Mouse (Mus musculus) embryonic facial prominence, embryonic 11.5 days (tissue): ENCODE measurements around the gene Hcn4. TPM values are rescaled to one million over a fixed set of nuclear protein-coding genes. Genes with fewer than 3 reads are reported as not detected.
A peak's percentile ranks its signal among the peaks of the same experiment; 100 is the strongest.

Source experiments
- ATAC-seq: fragments of 200-750 bp; cut with Nextera tagmentation; replicated peaks from 2 replicates; pipeline ENCODE4 v1.8.0; 2017; ENCODE audit warnings: low read depth; ENCODE audit not compliant: insufficient number of reproducible peaks, low FRiP score, low TSS enrichment
- DNase-seq: peaks from one replicate; pipeline ENCODE4 v3.0.0-alpha.2; 2015; ENCODE audit warnings: low spot score
- H3K27ac ChIP-seq: fragments of 300-500 bp; sonication (generic); replicated peaks from 2 replicates; pipeline ENCODE4 v1.5.1; 2014; ENCODE audit warnings: mild to moderate bottlenecking, low read depth, low read length, control low read depth
- H3K27me3 ChIP-seq: fragments of 300-500 bp; sonication (generic); 2 replicates; pipeline ENCODE4 v1.6.1; 2014; ENCODE audit warnings: mild to moderate bottlenecking, low read length, moderate library complexity, mixed read lengths; ENCODE audit not compliant: control insufficient read depth, insufficient read depth
- H3K36me3 ChIP-seq: fragments of 300-500 bp; sonication (generic); replicated peaks from 2 replicates; pipeline ENCODE4 v1.6.1; 2014; ENCODE audit warnings: low read depth, mild to moderate bottlenecking, low read length, moderate library complexity, mixed read lengths; ENCODE audit not compliant: control insufficient read depth, insufficient read depth
- H3K4me1 ChIP-seq: fragments of 300-500 bp; sonication (generic); 2 replicates; pipeline ENCODE4 v1.6.1; 2014; ENCODE audit warnings: low read length, mixed read lengths; ENCODE audit not compliant: control insufficient read depth, insufficient read depth
- H3K4me2 ChIP-seq: fragments of 300-500 bp; sonication (generic); 2 replicates; pipeline ENCODE4 v1.6.1; 2014; ENCODE audit warnings: low read depth, mild to moderate bottlenecking, control low read depth, low read length, moderate library complexity
- H3K4me3 ChIP-seq: fragments of 300-500 bp; sonication (generic); 2 replicates; pipeline ENCODE4 v1.5.1; 2014; ENCODE audit warnings: low read depth, low read length, control low read depth
- H3K9ac ChIP-seq: fragments of 300-500 bp; sonication (generic); replicated peaks from 2 replicates; pipeline ENCODE4 v1.6.1; 2014; ENCODE audit warnings: mild to moderate bottlenecking, control low read depth, low read length
- H3K9me3 ChIP-seq: fragments of 300-500 bp; sonication (generic); replicated peaks from 2 replicates; pipeline ENCODE4 v1.6.1; 2016; ENCODE audit warnings: mild to moderate bottlenecking, low read length, inconsistent platforms, mixed read lengths; ENCODE audit not compliant: control insufficient read depth
- WGBS: fragments of 180-500 bp; shearing (Covaris S2); extraction: QIAGEN DNeasy Blood & Tissue Kit; methylation state at CpG from one replicate; pipeline ENCODE4 v1.1.7; 2014; 5-methylcytosine and 5-hydroxymethylcytosine counted together
- polyA plus RNA-seq: library from polyadenylated mRNA; unstranded; fragments of >200 nt; fragmentation: Nextera tagmentation; extraction: Ambion mirVana; gene quantifications from 2 replicates; pipeline ENCODE4 v1.2.1, GENCODE M21; 2014

The Hcn4 gene
- 0.39 and 0.41 TPM in 2 replicates for polyA plus RNA-seq

- Histone ChIP-seq H3K9ac (peak within 1 kb of the TSS; percentile 73), H3K27ac (no peak within 1 kb of the TSS; the same call in 1 of the 2 replicates), H3K36me3 (no peaks in the 10 kb centered on the region), H3K9me3 (no peaks in the 10 kb centered on the region), H3K4me3 (peak within 1 kb of the TSS; percentile 70), H3K4me1 (peaks cover 6% of the 10 kb centered on the region), H3K4me2 (peak within 1 kb of the TSS; percentile 87), H3K27me3 (peaks cover 19% of the 10 kb centered on the region)
- ATAC-seq (peak; percentile 25; the same call in 1 of the 2 replicates), DNase-seq (peak; percentile 55)
- under 1% methylated on average over 42 of the region's 95 CpGs for WGBS
Measured at GRCm38 (mm10) chr9:58823139-58823917, at the start of gene Hcn4. TSS of gene Hcn4 (plus strand) at chr9:58823412.

GRCm38 (mm10) chr9:58774761-58775160 is 48.5 kb upstream of the Hcn4 start:
- DNase-seq (no peak), ATAC-seq (no peak)
- no peaks in the 10 kb centered on the region for H3K27me3 ChIP-seq
- no peak overlapping the region for H3K27ac ChIP-seq
- H3K4me2 ChIP-seq = no peak overlapping the region
- WGBS = 50% methylated on average over 3 of the region's 3 CpGs
- no peak overlapping the region for H3K4me3 ChIP-seq
- H3K9ac ChIP-seq = no peak overlapping the region
- no peaks in the 10 kb centered on the region for H3K36me3 ChIP-seq
- H3K4me1 ChIP-seq = no peaks in the 10 kb centered on the region
- H3K9me3 ChIP-seq = no peaks in the 10 kb centered on the region

- no peak for DNase-seq
- WGBS = 18% methylated on average over 2 of the region's 2 CpGs
- H3K4me3 ChIP-seq = no peak overlapping the region
- no peaks in the 10 kb centered on the region for H3K36me3 ChIP-seq
- no peak overlapping the region for H3K9ac ChIP-seq
- no peak overlapping the region for H3K27ac ChIP-seq
- no peak for ATAC-seq
- H3K4me1 ChIP-seq = no peaks in the 10 kb centered on the region
- H3K9me3 ChIP-seq = no peaks in the 10 kb centered on the region
- H3K4me2 ChIP-seq = no peak overlapping the region
- no peaks in the 10 kb centered on the region for H3K27me3 ChIP-seq
Measured at GRCm38 (mm10) chr9:58775363-58775762, 47.8 kb upstream of the Hcn4 start.

- Histone ChIP-seq H3K27me3 (no peaks in the 10 kb centered on the region), H3K9ac (no peak overlapping the region), H3K4me2 (no peak overlapping the region), H3K36me3 (no peaks in the 10 kb centered on the region), H3K4me1 (no peaks in the 10 kb centered on the region), H3K27ac (no peak overlapping the region), H3K9me3 (no peaks in the 10 kb centered on the region), H3K4me3 (no peak overlapping the region)
- ATAC-seq (no peak), DNase-seq (no peak)
- WGBS = 89% methylated on average over 3 of the region's 3 CpGs
Measured at GRCm38 (mm10) chr9:58789476-58789875, 33.7 kb upstream of the Hcn4 start.

GRCm38 (mm10) chr9:58798155-58798554 is 25.1 kb upstream of the Hcn4 start:
- ATAC-seq (no peak), DNase-seq (no peak)
- Histone ChIP-seq H3K9ac (no peak overlapping the region), H3K4me3 (no peak overlapping the region), H3K4me2 (no peak overlapping the region), H3K36me3 (no peaks in the 10 kb centered on the region), H3K27ac (no peak overlapping the region), H3K9me3 (no peaks in the 10 kb centered on the region), H3K4me1 (no peaks in the 10 kb centered on the region), H3K27me3 (no peaks in the 10 kb centered on the region)
- WGBS = 83% methylated on average over 7 of the region's 7 CpGs

DNA sequence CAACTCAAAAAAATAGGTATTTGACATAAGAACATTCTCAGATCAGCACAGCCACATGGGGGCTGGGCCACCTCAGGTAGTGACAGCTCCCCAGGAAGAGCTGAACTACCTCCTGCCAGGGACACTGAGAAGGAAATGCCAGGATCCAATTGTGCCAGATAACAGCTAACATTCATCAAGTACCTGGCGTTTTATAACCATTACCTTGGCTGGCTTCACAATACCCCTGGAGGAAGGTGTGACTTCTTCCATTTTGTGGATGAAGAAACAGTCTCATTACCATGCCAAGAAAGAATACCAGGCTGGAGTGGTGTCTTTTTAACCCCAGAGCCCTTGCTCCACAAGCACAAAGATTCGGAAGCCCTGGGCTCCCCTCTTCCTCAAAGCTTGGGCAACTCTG is 21.8 kb upstream of the Hcn4 start:
- Histone ChIP-seq H3K27me3 (no peaks in the 10 kb centered on the region), H3K27ac (no peak overlapping the region), H3K4me2 (no peak overlapping the region), H3K9ac (no peak overlapping the region), H3K4me3 (no peak overlapping the region), H3K36me3 (no peaks in the 10 kb centered on the region), H3K9me3 (no peaks in the 10 kb centered on the region), H3K4me1 (no peaks in the 10 kb centered on the region)
- 78% methylated on average over 2 of the region's 2 CpGs for WGBS
- ATAC-seq = no peak
- no peak for DNase-seq

- no peaks in the 10 kb centered on the region for H3K4me1 ChIP-seq
- no peak overlapping the region for H3K4me2 ChIP-seq
- H3K4me3 ChIP-seq = no peak overlapping the region
- H3K27ac ChIP-seq = no peak overlapping the region
- H3K9ac ChIP-seq = no peak overlapping the region
- H3K36me3 ChIP-seq = no peaks in the 10 kb centered on the region
- 50% methylated on average over 4 of the region's 4 CpGs for WGBS
- no peak for DNase-seq
- no peaks in the 10 kb centered on the region for H3K9me3 ChIP-seq
- no peak for ATAC-seq
- no peaks in the 10 kb centered on the region for H3K27me3 ChIP-seq
Measured at GRCm38 (mm10) chr9:58802294-58802693, 20.9 kb upstream of the Hcn4 start.

DNA sequence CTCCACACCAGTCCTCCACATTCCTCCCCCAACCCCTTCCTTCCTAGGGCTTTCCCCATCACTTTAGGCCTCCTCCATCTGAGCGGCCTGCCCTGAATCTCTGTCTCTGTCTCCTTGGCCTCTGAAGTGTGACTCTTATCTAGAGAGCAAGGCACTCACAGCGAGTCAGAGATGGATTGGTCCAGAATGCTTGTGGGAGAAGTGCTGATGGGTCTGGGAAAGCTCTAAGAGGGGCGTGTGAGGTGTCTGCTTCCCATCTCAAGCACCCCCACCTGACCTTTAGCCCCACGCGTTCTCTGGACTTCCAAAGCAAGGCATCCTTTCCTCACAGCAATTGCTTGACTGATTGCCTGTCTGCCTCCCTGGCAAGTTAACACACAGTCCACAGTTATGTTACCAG is 20.4 kb upstream of the Hcn4 start:
- H3K4me2 ChIP-seq = no peak overlapping the region
- H3K9ac ChIP-seq = no peak overlapping the region
- no peak for DNase-seq
- H3K4me1 ChIP-seq = no peaks in the 10 kb centered on the region
- no peak for ATAC-seq
- H3K9me3 ChIP-seq = no peaks in the 10 kb centered on the region
- no peak overlapping the region for H3K27ac ChIP-seq
- no peaks in the 10 kb centered on the region for H3K36me3 ChIP-seq
- WGBS = 56% methylated on average over 5 of the region's 5 CpGs
- H3K4me3 ChIP-seq = no peak overlapping the region
- no peaks in the 10 kb centered on the region for H3K27me3 ChIP-seq
